Comparison of ENCODE assay signal across 9 mouse cellular contexts in the genomic region with DNA sequence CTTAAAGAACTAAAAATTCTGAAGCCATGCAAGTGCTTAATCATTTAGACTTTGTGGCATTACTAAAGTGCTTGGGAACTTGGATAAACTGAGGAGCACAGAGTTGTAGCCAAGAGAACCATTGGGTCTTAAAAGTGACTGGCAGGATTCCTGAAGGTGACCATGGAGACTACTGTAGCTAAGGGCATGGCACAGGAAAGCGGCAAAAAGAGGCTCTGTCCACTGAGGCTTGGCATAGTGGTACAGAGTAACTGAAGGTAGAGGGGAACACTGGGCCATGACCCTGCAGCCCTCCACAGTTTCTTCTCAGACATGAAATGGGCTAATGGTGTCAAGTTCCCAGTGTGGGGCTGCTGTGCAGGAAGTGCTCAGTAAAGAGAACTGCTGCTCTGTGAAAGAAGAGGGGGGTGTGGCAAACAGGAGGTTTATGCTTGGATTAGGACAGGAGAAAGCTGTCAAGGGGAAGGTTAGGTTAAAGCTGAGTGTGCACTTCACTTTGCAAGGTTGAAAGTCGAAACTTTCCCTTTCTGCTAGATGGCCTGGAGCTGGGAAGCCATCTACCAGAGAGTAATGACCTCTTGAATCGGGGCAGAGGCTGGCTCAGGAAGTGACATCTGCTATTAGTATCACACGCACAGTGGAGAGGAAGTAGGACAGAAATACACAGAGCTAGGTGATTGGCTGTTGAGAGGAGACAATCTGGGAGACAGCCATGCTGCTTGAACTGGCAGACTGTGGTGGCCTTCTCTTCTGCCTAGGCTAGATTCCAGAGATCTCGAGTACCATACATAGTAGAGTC. TPM values are rescaled to one million over a fixed set of nuclear protein-coding genes. Genes with fewer than 3 reads are reported as not detected.
DNase-seq lines count a peak whose midpoint lies in the region; ATAC-seq lines count a peak whose summit lies in the region.
"Had no signal": no experiment of that assay in that cellular context is flagged by ENCODE, and none has a peak within 500 bp of the region (broad histone marks: within the 10 kb centered on the region; RNA-seq: fewer than 3 reads in every experiment).

No protein-coding gene starts in this region.

- DNase-seq in kidney, adult 11 months: peak; percentile 23
- no peak for DNase-seq in kidney, adult 18-20 months
- DNase-seq in MEL-GATA-1-ER (ENCODE audit: extremely low read depth, low read depth): peak; percentile 35
- DNase-seq in adrenal gland, postnatal 10 days: no peak
- no peak for DNase-seq in frontal cortex, postnatal 25 days (ENCODE audit: low spot score in 2 of 2)

- H3K4me1 ChIP-seq in intestine, embryonic 16.5 days (ENCODE audit: control insufficient read depth, insufficient read depth, low read length): no peaks in the 10 kb centered on the region

- no peaks in the 10 kb centered on the region for H3K27me3 ChIP-seq in intestine, embryonic 16.5 days (replicated peaks; ENCODE audit: control insufficient read depth, insufficient read depth, low read length)

- no peak overlapping the region for H3K4me3 ChIP-seq in intestine, embryonic 16.5 days (ENCODE audit: low read length)
- H3K4me3 ChIP-seq: erythroblast, embryonic 14.5 days had no signal

- peak; percentile 72 for ATAC-seq in intestine, embryonic 16.5 days
- ATAC-seq in monocyte, adult 5-6 weeks (replicated peaks; ENCODE audit: insufficient number of reproducible peaks, low FRiP score, low TSS enrichment, poor library complexity, severe bottlenecking): peak; percentile 86
- ATAC-seq in activated CD4-positive, CD25-positive, alpha-beta regulatory T cell, adult 4 months: no peak

- no peaks in the 10 kb centered on the region for H3K9me3 ChIP-seq in intestine, embryonic 16.5 days (ENCODE audit: control insufficient read depth, low read length)

- no peak overlapping the region for H3K9ac ChIP-seq in intestine, embryonic 16.5 days (ENCODE audit: low read depth, low read length)

- H3K4me2 ChIP-seq in intestine, embryonic 16.5 days (ENCODE audit: low read depth, low read length): no peak overlapping the region

- no peaks in the 10 kb centered on the region for H3K36me3 ChIP-seq in intestine, embryonic 16.5 days (ENCODE audit: control insufficient read depth, insufficient read depth, low read length)

- H3K27ac ChIP-seq in intestine, embryonic 16.5 days (ENCODE audit: low read length): no peak overlapping the region

- 62% methylated on average over 5 of the region's 5 CpGs for WGBS in intestine, embryonic 16.5 days

RNA-seq across cellular contexts. Expression of gene Wdr20, which starts 38.1 kb away (rescaled TPM):
- polyA plus RNA-seq in intestine, embryonic 16.5 days (2015; fragmentation: Nextera tagmentation; extraction: Ambion mirVana): 21.1 and 21.7 TPM in 2 replicates
- total RNA-seq in monocyte, adult 5-6 weeks (2017): 42.6 to 73.3 TPM (median 57.7 TPM) in 3 replicates
- 10 to 100 TPM; 24.7 to 31.4 TPM for polyA plus RNA-seq in activated CD4-positive, CD25-positive, alpha-beta regulatory T cell, adult 4 months (2017; shearing (Covaris generic))
- total RNA-seq in adrenal gland, postnatal 10 days (2021): 10 to 100 TPM; 37.2 to 45.6 TPM

Comparison
In these comparisons a context has a peak if more than half of its experiments do, and no peak if none do; other contexts are left out.
1. DNase-seq: peak in kidney, adult 11 months (single experiment) and MEL-GATA-1-ER (single experiment); none in kidney, adult 18-20 months (single experiment), adrenal gland, postnatal 10 days (single experiment) and frontal cortex, postnatal 25 days (0 of 2).